Mouse (Mus musculus) erythroblast, embryonic 14.5 days (primary cell): ENCODE results near the gene Zfp78.

Experiments
- GATA1 ChIP-seq: IDR thresholded peaks from 2 replicates; pipeline ENCODE4 v1.6.1; 2012; ENCODE audit warnings: low read length, inconsistent platforms, mixed read lengths
- TAL1 ChIP-seq: IDR thresholded peaks from 3 replicates; pipeline ENCODE4 v1.6.1; 2012; ENCODE audit warnings: low read length, inconsistent platforms, mixed read lengths

DNA sequence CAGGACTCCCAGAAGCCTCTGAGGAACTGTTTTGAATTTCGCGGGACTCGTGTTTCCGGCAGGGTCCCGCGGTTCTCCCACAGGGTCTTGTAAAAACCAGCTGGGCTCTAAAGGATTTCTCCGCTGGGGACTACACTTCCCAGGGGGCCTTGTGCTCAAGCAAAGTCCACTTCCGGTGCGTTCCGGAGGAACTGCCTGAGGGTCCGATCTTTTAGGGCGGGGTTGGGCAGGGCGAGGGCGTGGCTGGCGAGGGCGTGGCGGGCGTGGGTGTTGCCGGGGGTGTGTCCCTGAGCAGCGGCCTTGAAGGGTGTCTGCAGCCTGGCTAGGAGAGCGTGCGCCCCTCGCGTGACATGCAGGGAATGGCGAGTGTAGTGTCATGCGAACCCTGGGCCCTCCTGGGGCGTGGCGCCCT lies 20.0 kb downstream of the Zfp78 start, which contains the start of gene Zfp28:
- no peak for TF ChIP-seq GATA1
- no peak for TF ChIP-seq TAL1
